ENCODE assay signal across 8 mouse cellular contexts in the genomic region with DNA sequence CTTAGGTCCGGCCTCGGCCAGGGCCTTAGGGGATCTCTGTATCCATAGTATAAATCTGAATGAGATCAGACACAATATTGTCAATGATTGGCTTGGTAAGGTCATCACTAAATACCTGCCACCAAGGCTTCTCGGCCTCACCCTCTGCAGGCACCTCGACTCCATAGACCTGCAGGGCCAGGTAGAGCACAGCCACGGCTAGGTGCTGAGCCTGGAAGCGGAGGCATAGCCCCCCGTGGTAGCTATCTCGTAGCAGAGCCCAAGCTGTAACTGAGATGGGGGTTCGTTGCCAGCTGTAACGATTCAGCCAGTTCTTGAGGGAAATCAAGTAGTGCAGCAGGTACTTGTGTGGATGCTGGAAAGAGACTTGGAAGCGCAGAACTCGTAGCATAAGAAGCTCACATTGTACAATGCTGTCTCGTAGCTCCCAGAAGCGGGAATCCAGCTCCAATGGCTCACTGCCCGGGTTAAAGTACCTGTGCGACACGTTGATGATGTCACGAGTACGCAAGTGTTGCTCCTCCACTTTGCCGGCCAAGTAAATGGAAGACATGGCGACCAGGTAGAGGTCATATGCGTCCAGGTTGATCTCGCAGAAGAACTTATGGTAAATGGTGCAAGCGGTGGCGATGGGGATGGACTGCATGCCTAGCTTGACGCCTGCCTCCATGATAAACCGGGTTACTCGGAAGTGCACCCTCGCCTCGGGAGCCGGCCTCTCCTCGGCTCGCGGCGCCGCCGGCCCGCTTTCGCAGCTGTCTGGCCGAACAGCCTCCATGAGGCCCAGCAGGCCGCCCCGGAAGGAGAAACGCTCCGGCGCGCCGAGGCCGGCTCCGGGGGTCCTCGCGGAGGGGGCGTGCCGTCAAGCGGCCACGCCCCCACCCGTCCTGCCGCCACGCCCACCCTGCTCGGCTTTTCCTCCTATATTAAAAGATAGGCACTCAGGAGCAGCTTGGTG. TPM values are rescaled to one million over a fixed set of nuclear protein-coding genes. Genes with fewer than 3 reads are reported as not detected.
DNase-seq lines count a peak whose midpoint lies in the region; ATAC-seq and TF ChIP-seq lines count a peak whose summit lies in the region.

A gene (minus strand): TSS at position 845 of the 958 bp plus-strand sequence.

- no peaks in the 10 kb centered on the region for H3K9me3 ChIP-seq in G1E (replicated peaks)
- no peaks in the 10 kb centered on the region for H3K9me3 ChIP-seq in forebrain, embryonic 13.5 days (replicated peaks)
- H3K9me3 ChIP-seq in lung, embryonic 14.5 days (ENCODE audit: low read depth, low read length) = no peaks in the 10 kb centered on the region

- peak within 1 kb of the TSS; percentile 55 for H3K27ac ChIP-seq in forebrain, embryonic 13.5 days
- peak within 1 kb of the TSS; percentile 75; the same call in 1 of the 2 replicates for H3K27ac ChIP-seq in lung, embryonic 14.5 days (ENCODE audit: low read depth)

- H3K36me3 ChIP-seq in G1E (replicated peaks) = peaks cover 30% of the 10 kb centered on the region
- H3K36me3 ChIP-seq in forebrain, embryonic 13.5 days (ENCODE audit: poor library complexity, severe bottlenecking) = peaks cover 14% of the 10 kb centered on the region
- H3K36me3 ChIP-seq in lung, embryonic 14.5 days (ENCODE audit: insufficient read depth) = no peaks in the 10 kb centered on the region

- no peak for TF ChIP-seq CTCF in G1E (IDR thresholded peaks at IDR 0.05; ENCODE audit: low read depth, low read length)
- no peak for TF ChIP-seq CTCF in lung, embryonic 14.5 days (IDR thresholded peaks at IDR 0.05; ENCODE audit: low read depth)

- peak within 1 kb of the TSS; percentile 67 for H3K4me2 ChIP-seq in forebrain, embryonic 13.5 days
- H3K4me2 ChIP-seq in lung, embryonic 14.5 days = peak within 1 kb of the TSS; percentile 81

- H3K4me3 ChIP-seq in G1E (ENCODE audit: low read depth, low read length) = peak within 1 kb of the TSS; percentile 87
- H3K4me3 ChIP-seq in forebrain, embryonic 13.5 days = peak within 1 kb of the TSS; percentile 55
- peak within 1 kb of the TSS; percentile 62 for H3K4me3 ChIP-seq in lung, embryonic 14.5 days (ENCODE audit: low read depth, low read length)

- intact Hi-C loops in heart, postnatal 10 days (cut with DNase I) = loop anchor here (2.0 to 5.0 kb wide), 2 partner anchors 54 to 76 kb away; a partner anchor contains a TSS

- DNase-seq in G1E (ENCODE audit: low spot score) = peak; percentile 86
- DNase-seq in cerebellum, adult 11 months = peak; percentile 30
- DNase-seq in heart, postnatal 10 days = peak; percentile 79 to 83
- peak; percentile 86 to 92 for DNase-seq in kidney, postnatal 4 days
- peak; percentile 93 for DNase-seq in lung, embryonic 14.5 days
- DNase-seq in thymus, adult 18-20 months = peak; percentile 61 to 63

- H3K27me3 ChIP-seq in G1E (ENCODE audit: insufficient read depth, low read length) = no peaks in the 10 kb centered on the region
- no peaks in the 10 kb centered on the region for H3K27me3 ChIP-seq in forebrain, embryonic 13.5 days
- no peaks in the 10 kb centered on the region for H3K27me3 ChIP-seq in lung, embryonic 14.5 days (ENCODE audit: insufficient read depth, low read length)

- H3K4me1 ChIP-seq in G1E (ENCODE audit: insufficient read depth, low read depth, low read length) = peaks cover 27% of the 10 kb centered on the region
- H3K4me1 ChIP-seq in forebrain, embryonic 13.5 days = peaks cover 24% of the 10 kb centered on the region
- no peaks in the 10 kb centered on the region for H3K4me1 ChIP-seq in lung, embryonic 14.5 days (ENCODE audit: insufficient read depth)

- peak; percentile 34 for ATAC-seq in G1E (ENCODE audit: extremely low read depth, insufficient number of reproducible peaks, low FRiP score, poor library complexity, severe bottlenecking)
- ATAC-seq in forebrain, embryonic 13.5 days = peak; percentile 92
- ATAC-seq in lung, embryonic 14.5 days (ENCODE audit: insufficient read depth) = peak; percentile 94
- ATAC-seq in neutrophil, adult 5-6 weeks (ENCODE audit: extremely low read depth, insufficient number of reproducible peaks, low FRiP score, poor library complexity, severe bottlenecking) = peak; percentile 62

- WGBS in forebrain, embryonic 13.5 days = 10% methylated on average over 58 of the region's 59 CpGs
- WGBS in lung, embryonic 14.5 days = 8% methylated on average over 59 of the region's 59 CpGs

- H3K9ac ChIP-seq in forebrain, embryonic 13.5 days = peak within 1 kb of the TSS; percentile 77
- H3K9ac ChIP-seq in lung, embryonic 14.5 days = peak within 1 kb of the TSS; percentile 73

RNA-seq across cellular contexts. Expression of the gene that starts here (rescaled TPM):
- total RNA-seq in G1E (2014; fragmentation: Nextera tagmentation) (26.0 and 29.9 TPM in 2 replicates), G1E (2017) (36.1 and 41.1 TPM in 2 replicates)
- 50.8 and 51.4 TPM in 2 replicates for polyA plus RNA-seq in G1E (2012)
- polyA plus RNA-seq in forebrain, embryonic 13.5 days (2015; fragmentation: Nextera tagmentation; extraction: Ambion mirVana) = 39.5 and 39.8 TPM in 2 replicates
- total RNA-seq in heart, postnatal 10 days (2021) = 10 to 100 TPM; 18.0 to 18.4 TPM
- 42.4 and 48.0 TPM in 2 replicates for polyA plus RNA-seq in lung, embryonic 14.5 days (2014; fragmentation: Nextera tagmentation; extraction: Ambion mirVana)
- 10.9 and 11.9 TPM in 2 replicates for total RNA-seq in neutrophil, adult 5-6 weeks (2017)

Comparison
In these comparisons a context has a peak if more than half of its experiments do, and no peak if none do; other contexts are left out.
1. Peak in every context shown above with its lines: DNase-seq, ATAC-seq, H3K4me3 ChIP-seq and H3K27ac ChIP-seq.
2. ATAC-seq: peak in every context shown above with its lines; median percentile 94 in lung, embryonic 14.5 days; 92 in forebrain, embryonic 13.5 days; 62 in neutrophil, adult 5-6 weeks; 34 in G1E.
3. DNase-seq: peak in every context shown above with its lines; median percentile 93 in lung, embryonic 14.5 days; 89 in kidney, postnatal 4 days; 86 in G1E; 81 in heart, postnatal 10 days; 62 in thymus, adult 18-20 months; 30 in cerebellum, adult 11 months.